Mouse (Mus musculus) heart, postnatal 0 days (tissue): ENCODE measurements at regions not wholly inside any gene's neighbourhood (a gene's known extent, or its start where the extent isn't known, plus 50 kb on each side); places are given as distances from the start of the nearest gene placed in this dataset.

Experiments used
- ATAC-seq: fragments of 200-750 bp; cut with Nextera tagmentation; 2 replicates; pipeline ENCODE4 v1.8.0; 2017; ENCODE audit warnings: low read depth, moderate number of reproducible peaks, moderate library complexity; ENCODE audit not compliant: insufficient read depth
- DNase-seq: peaks from one replicate; pipeline ENCODE4 v3.0.0-alpha.2; 2016; ENCODE audit warnings: low spot score
- H3K27ac ChIP-seq: fragments of 300-500 bp; sonication (generic); 2 replicates; pipeline ENCODE4 v1.5.1; 2014; ENCODE audit warnings: low read depth, mild to moderate bottlenecking
- H3K27me3 ChIP-seq: fragments of 300-500 bp; sonication (generic); 2 replicates; pipeline ENCODE4 v1.6.1; 2014; ENCODE audit warnings: low read length, mixed read lengths; ENCODE audit not compliant: control insufficient read depth, insufficient read depth
- H3K36me3 ChIP-seq: fragments of 300-500 bp; sonication (generic); replicated peaks from 2 replicates; pipeline ENCODE4 v1.6.1; 2014; ENCODE audit warnings: low read length, mixed read lengths; ENCODE audit not compliant: control insufficient read depth, insufficient read depth
- H3K4me1 ChIP-seq: fragments of 300-500 bp; sonication (generic); 2 replicates; pipeline ENCODE4 v1.6.1; 2014; ENCODE audit warnings: antibody characterized with exemption; ENCODE audit not compliant: control insufficient read depth, insufficient read depth
- H3K4me2 ChIP-seq: fragments of 300-500 bp; sonication (generic); 2 replicates; pipeline ENCODE4 v1.6.1; 2014; ENCODE audit warnings: low read depth, mild to moderate bottlenecking, low read length, moderate library complexity
- H3K4me3 ChIP-seq: fragments of 300-500 bp; sonication (generic); 2 replicates; pipeline ENCODE4 v1.5.1; 2014; ENCODE audit warnings: low read depth, low read length
- H3K9ac ChIP-seq: fragments of 300-500 bp; sonication (generic); replicated peaks from 2 replicates; pipeline ENCODE4 v1.6.1; 2014; ENCODE audit warnings: low read depth, low read length, mixed read lengths
- H3K9me3 ChIP-seq: fragments of 300-500 bp; sonication (generic); replicated peaks from 2 replicates; pipeline ENCODE4 v1.6.1; 2016; ENCODE audit warnings: low read length; ENCODE audit not compliant: control insufficient read depth
- CTCF ChIP-seq: IDR thresholded peaks from 2 replicates; pipeline ENCODE4 v1.5.1; 2016; ENCODE audit warnings: antibody characterized with exemption, control low read depth, low read depth
- EP300 ChIP-seq: IDR thresholded peaks from 2 replicates; pipeline ENCODE4 v1.6.1; 2016; ENCODE audit warnings: antibody characterized with exemption, low read depth
- WGBS: fragments of 180-500 bp; shearing (Covaris S2); extraction: QIAGEN DNeasy Blood & Tissue Kit; methylation state at CpG from one replicate; pipeline ENCODE4 v1.1.7; 2014; 5-methylcytosine and 5-hydroxymethylcytosine counted together

GRCm38 (mm10) chr14:18511094-18511493 is 179.4 kb upstream of the Ube2e1 start:
- Histone ChIP-seq H3K27me3 (no peaks in the 10 kb centered on the region), H3K4me2 (no peak overlapping the region), H3K27ac (no peak overlapping the region), H3K4me1 (no peaks in the 10 kb centered on the region), H3K4me3 (no peak overlapping the region), H3K36me3 (no peaks in the 10 kb centered on the region), H3K9me3 (no peaks in the 10 kb centered on the region), H3K9ac (no peak overlapping the region)
- no peak for ATAC-seq
- TF ChIP-seq CTCF (peak; percentile 49), EP300 (no peak)
- DNase-seq, result no peak

- H3K4me2 ChIP-seq, result no peak overlapping the region
- no peak overlapping the region for H3K9ac ChIP-seq
- no peaks in the 10 kb centered on the region for H3K9me3 ChIP-seq
- no peak for TF ChIP-seq CTCF
- TF ChIP-seq EP300, result no peak
- WGBS, result 61% methylated on average over 1 of the region's 1 CpGs
- no peak for ATAC-seq
- H3K4me3 ChIP-seq, result no peak overlapping the region
- DNase-seq, result no peak
- H3K27me3 ChIP-seq, result no peaks in the 10 kb centered on the region
- no peak overlapping the region for H3K27ac ChIP-seq
- H3K36me3 ChIP-seq, result no peaks in the 10 kb centered on the region
- H3K4me1 ChIP-seq, result no peaks in the 10 kb centered on the region
These were observed 176.6 kb upstream of the Ube2e1 start for GRCm38 (mm10) chr14:18508359-18508647.

GRCm38 (mm10) chr14:18507582-18508358 is 176.1 kb upstream of the Ube2e1 start:
- Histone ChIP-seq H3K27ac (no peak overlapping the region), H3K4me2 (no peak overlapping the region), H3K4me3 (no peak overlapping the region), H3K4me1 (no peaks in the 10 kb centered on the region), H3K27me3 (no peaks in the 10 kb centered on the region), H3K9me3 (no peaks in the 10 kb centered on the region), H3K36me3 (no peaks in the 10 kb centered on the region), H3K9ac (no peak overlapping the region)
- TF ChIP-seq EP300, result no peak
- no peak for TF ChIP-seq CTCF
- ATAC-seq (no peak), DNase-seq (no peak)
- 70% methylated on average over 3 of the region's 3 CpGs for WGBS

- WGBS, result 47% methylated on average over 4 of the region's 4 CpGs
- no peak overlapping the region for H3K4me3 ChIP-seq
- ATAC-seq, result no peak
- no peak for TF ChIP-seq EP300
- TF ChIP-seq CTCF, result peak; percentile 61
- H3K4me1 ChIP-seq, result no peaks in the 10 kb centered on the region
- no peaks in the 10 kb centered on the region for H3K36me3 ChIP-seq
- no peak for DNase-seq
- H3K9me3 ChIP-seq, result no peaks in the 10 kb centered on the region
- H3K27me3 ChIP-seq, result no peaks in the 10 kb centered on the region
- no peak overlapping the region for H3K4me2 ChIP-seq
- H3K9ac ChIP-seq, result no peak overlapping the region
- no peak overlapping the region for H3K27ac ChIP-seq
These were observed 174.5 kb upstream of the Ube2e1 start for GRCm38 (mm10) chr14:18506168-18506567.

- H3K4me3 ChIP-seq, result no peak overlapping the region
- no peaks in the 10 kb centered on the region for H3K36me3 ChIP-seq
- H3K27me3 ChIP-seq, result no peaks in the 10 kb centered on the region
- DNase-seq (no peak), ATAC-seq (no peak)
- H3K4me1 ChIP-seq, result no peaks in the 10 kb centered on the region
- TF ChIP-seq EP300 (no peak), CTCF (no peak)
- no peak overlapping the region for H3K9ac ChIP-seq
- H3K27ac ChIP-seq, result no peak overlapping the region
- no peak overlapping the region for H3K4me2 ChIP-seq
- no peaks in the 10 kb centered on the region for H3K9me3 ChIP-seq
These were observed 168.7 kb upstream of the Ube2e1 start for GRCm38 (mm10) chr14:18500249-18500832.

GRCm38 (mm10) chr14:18494048-18494447 is 162.4 kb upstream of the Ube2e1 start:
- no peaks in the 10 kb centered on the region for H3K27me3 ChIP-seq
- 93% methylated on average over 1 of the region's 1 CpGs for WGBS
- no peaks in the 10 kb centered on the region for H3K4me1 ChIP-seq
- H3K36me3 ChIP-seq, result no peaks in the 10 kb centered on the region
- H3K4me2 ChIP-seq, result no peak overlapping the region
- H3K27ac ChIP-seq, result no peak overlapping the region
- ATAC-seq (no peak), DNase-seq (no peak)
- no peak overlapping the region for H3K9ac ChIP-seq
- H3K9me3 ChIP-seq, result no peaks in the 10 kb centered on the region
- no peak overlapping the region for H3K4me3 ChIP-seq
- TF ChIP-seq EP300 (no peak), CTCF (no peak)
